Mouse (Mus musculus) liver, embryonic 14.5 days (tissue): Measurements from ENCODE around the gene Gm17268.

Experiments used
- CTCF ChIP-seq: IDR thresholded peaks from 2 replicates; pipeline ENCODE4 v1.5.1; 2016; ENCODE audit warnings: antibody characterized with exemption, low read depth, control low read depth
- EP300 ChIP-seq: IDR thresholded peaks from 2 replicates; pipeline ENCODE4 v1.6.1; 2016; ENCODE audit warnings: antibody characterized with exemption, low read depth

DNA sequence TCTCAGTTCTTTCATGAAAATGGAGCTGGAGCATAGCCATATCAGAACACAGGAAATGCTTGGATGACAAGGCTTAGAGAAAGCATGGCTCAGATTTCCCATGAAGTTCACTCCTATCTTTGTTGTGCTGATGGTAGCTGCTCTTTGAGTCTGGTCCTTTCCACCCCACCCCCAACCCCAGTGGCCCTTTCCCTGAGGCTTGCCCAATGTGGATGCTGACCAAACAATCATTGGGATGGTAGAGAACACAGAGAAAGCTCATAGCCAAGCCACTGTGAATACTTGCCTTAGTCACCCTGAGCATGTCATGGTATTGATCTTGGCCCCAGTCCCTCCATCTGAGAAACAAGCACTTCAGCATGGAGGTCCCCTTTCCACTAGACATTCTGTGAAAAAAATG is 6.2 kb downstream of the Gm17268 start:
- TF ChIP-seq CTCF = no peak
- no peak for TF ChIP-seq EP300
